Mouse (Mus musculus) forebrain, postnatal 0 days (tissue): ENCODE results near the gene Pla2g5. TPM values are rescaled to one million over a fixed set of nuclear protein-coding genes. Genes with fewer than 3 reads are reported as not detected.
"Not testable (repeated sequence)": the region's sequence is repeated elsewhere in the genome, so short reads cannot be mapped to it uniquely, and the experiment has no call there.

ENCODE experiments used
- ATAC-seq: fragments of 200-750 bp; cut with Nextera tagmentation; 2 replicates; pipeline ENCODE4 v1.8.0; 2017; ENCODE audit warnings: mild to moderate bottlenecking, moderate library complexity
- DNase-seq: peaks from one replicate; pipeline ENCODE4 v3.0.0-alpha.2; 2015
- H3K27ac ChIP-seq: fragments of 300-500 bp; sonication (generic); 2 replicates; pipeline ENCODE4 v1.5.1; 2014; ENCODE audit warnings: low read depth, mild to moderate bottlenecking, antibody characterized with exemption, low read length, moderate library complexity, mixed read lengths
- H3K27me3 ChIP-seq: fragments of 300-500 bp; sonication (generic); 2 replicates; pipeline ENCODE4 v1.6.1; 2014; ENCODE audit warnings: mild to moderate bottlenecking, low read length, mixed read lengths; ENCODE audit not compliant: insufficient read depth
- H3K36me3 ChIP-seq: fragments of 300-500 bp; sonication (generic); 2 replicates; pipeline ENCODE4 v1.6.1; 2014; ENCODE audit warnings: mild to moderate bottlenecking, moderate library complexity; ENCODE audit not compliant: insufficient read depth
- H3K4me1 ChIP-seq: fragments of 300-500 bp; sonication (generic); 2 replicates; pipeline ENCODE4 v1.6.1; 2014; ENCODE audit warnings: antibody characterized with exemption; ENCODE audit not compliant: insufficient read depth
- H3K4me2 ChIP-seq: fragments of 300-500 bp; sonication (generic); 2 replicates; pipeline ENCODE4 v1.6.1; 2014; ENCODE audit warnings: low read depth, mild to moderate bottlenecking, moderate library complexity
- H3K4me3 ChIP-seq: fragments of 300-500 bp; sonication (generic); 2 replicates; pipeline ENCODE4 v1.5.1; 2014; ENCODE audit warnings: low read depth, low read length, mixed read lengths
- H3K9ac ChIP-seq: fragments of 300-500 bp; sonication (generic); 2 replicates; pipeline ENCODE4 v1.6.1; 2014; ENCODE audit warnings: mild to moderate bottlenecking
- H3K9me3 ChIP-seq: fragments of 300-500 bp; sonication (generic); 2 replicates; pipeline ENCODE4 v1.6.1; 2016; ENCODE audit warnings: low read length
- CTCF ChIP-seq: sonication (generic); IDR thresholded peaks from 2 replicates; pipeline ENCODE4 v1.5.1; 2016; ENCODE audit warnings: antibody characterized with exemption, control low read depth, low read depth
- WGBS: fragments of 180-500 bp; shearing (Covaris S2); extraction: QIAGEN DNeasy Blood & Tissue Kit; methylation state at CpG from one replicate; pipeline ENCODE4 v1.1.7; 2014; 5-methylcytosine and 5-hydroxymethylcytosine counted together
- polyA plus RNA-seq: library from polyadenylated mRNA; unstranded; fragments of >200 nt; fragmentation: Nextera tagmentation; extraction: Ambion mirVana; gene quantifications from 2 replicates; pipeline ENCODE4 v1.2.1, GENCODE M21; 2015
- total RNA-seq: library from RNA; depleted of rRNA; stranded (reverse); fragments of >200 nt; gene quantifications from 2 replicates; pipeline ENCODE4 v1.2.3, GENCODE M21; 2014; rRNA removed

The Pla2g5 gene
- total RNA-seq (0.15 and 2.9 TPM in 2 replicates), polyA plus RNA-seq (1.1 and 1.5 TPM in 2 replicates)

- WGBS, result 78% methylated on average over 10 of the region's 10 CpGs
- no peak for DNase-seq
Measured at GRCm38 (mm10) chr4:138863344-138863998, at the start of gene Pla2g5. Pla2g5 (minus strand) TSS chr4:138863482.

GRCm38 (mm10) chr4:138905624-138906337, 42.5 kb upstream of the Pla2g5 start:
- H3K9me3 ChIP-seq, result no peaks in the 10 kb centered on the region
- WGBS, result 95% methylated on average over 18 of the region's 18 CpGs
- H3K27me3 ChIP-seq, result no peaks in the 10 kb centered on the region
- TF ChIP-seq CTCF, result no peak
- no peak overlapping the region for H3K9ac ChIP-seq
- H3K4me2 ChIP-seq, result no peak overlapping the region
- no peak overlapping the region for H3K27ac ChIP-seq
- ATAC-seq (no peak), DNase-seq (no peak)
- peaks cover 61% of the 10 kb centered on the region for H3K36me3 ChIP-seq
- no peak overlapping the region for H3K4me3 ChIP-seq
- no peaks in the 10 kb centered on the region for H3K4me1 ChIP-seq

More at GRCm38 (mm10) chr4:138863344-138863998, at the start of gene Pla2g5:
- Histone ChIP-seq H3K9ac (no peak within 1 kb of the TSS), H3K4me3 (no peak within 1 kb of the TSS), H3K27me3 (no peaks in the 10 kb centered on the region), H3K27ac (no peak within 1 kb of the TSS), H3K36me3 (no peaks in the 10 kb centered on the region), H3K4me1 (no peaks in the 10 kb centered on the region), H3K9me3 (no peaks in the 10 kb centered on the region), H3K4me2 (no peak within 1 kb of the TSS)
- TF ChIP-seq CTCF, result no peak
- ATAC-seq, result no peak

- Histone ChIP-seq H3K4me3 (no peak overlapping the region), H3K27ac (no peak overlapping the region), H3K4me1 (no peaks in the 10 kb centered on the region), H3K9me3 (no peaks in the 10 kb centered on the region), H3K36me3 (peaks cover 83% of the 10 kb centered on the region), H3K9ac (no peak overlapping the region), H3K4me2 (no peak overlapping the region), H3K27me3 (no peaks in the 10 kb centered on the region)
- no peak for TF ChIP-seq CTCF
- ATAC-seq, result no peak
- no peak for DNase-seq
- WGBS, result 79% methylated on average over 7 of the region's 7 CpGs
Measured at GRCm38 (mm10) chr4:138899361-138899760, 36.1 kb upstream of the Pla2g5 start.

- ATAC-seq, H3K4me2 ChIP-seq, H3K27me3 ChIP-seq, H3K4me1 ChIP-seq, H3K9me3 ChIP-seq, H3K4me3 ChIP-seq, DNase-seq, H3K27ac ChIP-seq, H3K9ac ChIP-seq: not testable (repeated sequence)
- peaks cover 60% of the 10 kb centered on the region for H3K36me3 ChIP-seq
- 92% methylated on average over 11 of the region's 11 CpGs for WGBS
Measured at GRCm38 (mm10) chr4:138893789-138894188, 30.5 kb upstream of the Pla2g5 start.

- DNase-seq, result no peak
- no peak for ATAC-seq
- H3K4me2 ChIP-seq, result no peak overlapping the region
- no peaks in the 10 kb centered on the region for H3K4me1 ChIP-seq
- TF ChIP-seq CTCF, result no peak
- no peaks in the 10 kb centered on the region for H3K9me3 ChIP-seq
- H3K4me3 ChIP-seq, result no peak overlapping the region
- no peak overlapping the region for H3K27ac ChIP-seq
- H3K36me3 ChIP-seq, result peaks cover 49% of the 10 kb centered on the region
- no peaks in the 10 kb centered on the region for H3K27me3 ChIP-seq
- WGBS, result 86% methylated on average over 6 of the region's 6 CpGs
- no peak overlapping the region for H3K9ac ChIP-seq
Measured at GRCm38 (mm10) chr4:138892655-138893054, 29.4 kb upstream of the Pla2g5 start.

- TF ChIP-seq CTCF, result no peak
- 66% methylated on average over 8 of the region's 8 CpGs for WGBS
- no peak for DNase-seq
- H3K9me3 ChIP-seq, result no peaks in the 10 kb centered on the region
- no peak overlapping the region for H3K9ac ChIP-seq
- no peak overlapping the region for H3K4me2 ChIP-seq
- H3K4me3 ChIP-seq, result no peak overlapping the region
- peaks cover 21% of the 10 kb centered on the region for H3K36me3 ChIP-seq
- no peaks in the 10 kb centered on the region for H3K4me1 ChIP-seq
- no peak overlapping the region for H3K27ac ChIP-seq
- H3K27me3 ChIP-seq, result no peaks in the 10 kb centered on the region
- ATAC-seq, result no peak
Measured at GRCm38 (mm10) chr4:138889635-138890034, 26.4 kb upstream of the Pla2g5 start.

DNA sequence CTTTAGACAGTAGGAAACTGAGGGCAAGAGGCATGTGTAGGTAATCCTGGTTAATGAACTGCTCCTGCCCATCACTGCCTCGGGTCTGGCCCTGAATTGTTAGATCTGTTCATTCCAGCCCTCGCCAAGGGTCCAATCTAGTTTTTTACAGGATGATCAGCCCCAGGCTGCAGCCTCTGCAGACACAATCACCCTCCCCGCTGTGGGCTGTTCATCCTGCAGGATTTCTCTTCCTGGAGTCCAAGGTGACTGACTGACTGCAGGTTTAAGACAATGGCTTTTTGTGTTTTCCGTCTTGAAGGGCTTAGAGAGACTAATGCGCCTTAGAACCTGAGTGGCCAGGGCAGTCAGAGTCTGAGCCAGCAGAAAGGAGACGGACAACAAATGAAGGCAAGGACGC, 25.9 kb upstream of the Pla2g5 start:
- Histone ChIP-seq H3K9ac (no peak overlapping the region), H3K36me3 (peaks cover 16% of the 10 kb centered on the region), H3K4me2 (no peak overlapping the region), H3K27me3 (no peaks in the 10 kb centered on the region), H3K27ac (no peak overlapping the region), H3K4me3 (no peak overlapping the region), H3K9me3 (no peaks in the 10 kb centered on the region), H3K4me1 (no peaks in the 10 kb centered on the region)
- no peak for TF ChIP-seq CTCF
- WGBS, result 32% methylated on average over 7 of the region's 7 CpGs
- ATAC-seq, result no peak
- DNase-seq, result no peak
